Mouse (Mus musculus) C2C12 (cell line): ENCODE results near the gene Bud13.

ENCODE experiments used
- CTCF ChIP-seq: IDR thresholded peaks from one replicate; pipeline ENCODE4 v1.5.1; 2011; ENCODE audit not compliant: control insufficient read depth, insufficient read depth, insufficient read length
- USF1 ChIP-seq: IDR thresholded peaks from one replicate; pipeline ENCODE4 v1.6.1; 2011; ENCODE audit warnings: low read depth, mild to moderate bottlenecking, control low read depth, moderate library complexity

DNA sequence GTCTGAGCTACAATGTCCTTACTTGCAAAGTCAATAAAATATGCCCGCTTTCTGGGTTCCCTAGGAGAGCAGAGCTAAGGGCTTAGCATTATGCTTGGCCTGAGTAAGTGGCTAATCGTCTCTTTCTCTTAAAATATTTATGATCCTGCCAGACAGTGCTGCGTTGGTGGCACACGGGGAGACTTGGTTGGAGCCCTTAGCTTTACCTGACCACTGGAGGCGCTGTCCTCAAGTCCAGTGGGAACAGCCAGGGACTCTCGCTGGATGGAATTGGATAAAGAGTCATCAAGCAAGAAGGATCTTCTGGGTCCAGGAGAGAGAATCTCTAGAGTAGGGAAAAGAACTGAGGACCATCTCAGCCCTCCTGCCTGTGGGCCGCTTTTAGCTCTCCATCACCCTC is 26.3 kb downstream of the Bud13 start:
- TF ChIP-seq CTCF (no peak), USF1 (no peak)
